Mouse (Mus musculus) heart, embryonic 11.5 days (tissue): ENCODE measurements around the gene Cyp4f40. TPM values are rescaled to one million over a fixed set of nuclear protein-coding genes. Genes with fewer than 3 reads are reported as not detected.
A peak's percentile ranks its signal among the peaks of the same experiment; 100 is the strongest.
"Not testable (repeated sequence)": the region's sequence is repeated elsewhere in the genome, so short reads cannot be mapped to it uniquely, and the experiment has no call there.

ENCODE experiments used
- ATAC-seq: fragments of 200-750 bp; cut with Nextera tagmentation; replicated peaks from 2 replicates; pipeline ENCODE4 v1.8.0; 2017; ENCODE audit warnings: moderate library complexity; ENCODE audit not compliant: insufficient number of reproducible peaks, low FRiP score, low TSS enrichment
- H3K27ac ChIP-seq: fragments of 300-500 bp; sonication (generic); 2 replicates; pipeline ENCODE4 v1.5.1; 2014; ENCODE audit warnings: mild to moderate bottlenecking, low read depth, low read length
- H3K27me3 ChIP-seq: fragments of 300-500 bp; sonication (generic); 2 replicates; pipeline ENCODE4 v1.6.1; 2014; ENCODE audit warnings: mild to moderate bottlenecking, low read length, mixed read lengths; ENCODE audit not compliant: control insufficient read depth, insufficient read depth
- H3K36me3 ChIP-seq: fragments of 300-500 bp; sonication (generic); 2 replicates; pipeline ENCODE4 v1.6.1; 2014; ENCODE audit warnings: mild to moderate bottlenecking, low read length, moderate library complexity, mixed read lengths; ENCODE audit not compliant: control insufficient read depth, insufficient read depth
- H3K4me1 ChIP-seq: fragments of 300-500 bp; sonication (generic); 2 replicates; pipeline ENCODE4 v1.6.1; 2014; ENCODE audit warnings: low read length; ENCODE audit not compliant: control insufficient read depth, insufficient read depth
- H3K4me2 ChIP-seq: fragments of 300-500 bp; sonication (generic); 2 replicates; pipeline ENCODE4 v1.6.1; 2014; ENCODE audit warnings: mild to moderate bottlenecking, moderate library complexity
- H3K4me3 ChIP-seq: fragments of 300-500 bp; sonication (generic); 2 replicates; pipeline ENCODE4 v1.5.1; 2014; ENCODE audit warnings: low read depth, low read length
- H3K9ac ChIP-seq: fragments of 300-500 bp; sonication (generic); 2 replicates; pipeline ENCODE4 v1.6.1; 2014; ENCODE audit warnings: mild to moderate bottlenecking, low read depth, low read length, moderate library complexity
- H3K9me3 ChIP-seq: fragments of 300-500 bp; sonication (generic); replicated peaks from 2 replicates; pipeline ENCODE4 v1.6.1; 2016; ENCODE audit warnings: low read length; ENCODE audit not compliant: control insufficient read depth
- WGBS: fragments of 180-500 bp; shearing (Covaris S2); extraction: QIAGEN DNeasy Blood & Tissue Kit; methylation state at CpG from one replicate; pipeline ENCODE4 v1.1.7; 2014; ENCODE audit not compliant: insufficient replicate concordance; 5-methylcytosine and 5-hydroxymethylcytosine counted together
- polyA plus RNA-seq: library from polyadenylated mRNA; unstranded; fragments of >200 nt; fragmentation: Nextera tagmentation; extraction: Ambion mirVana; gene quantifications from 2 replicates; pipeline ENCODE4 v1.2.1, GENCODE M21; 2014

Gene Cyp4f40
- polyA plus RNA-seq, 1 experiment from 2014 or later = not detected

DNA sequence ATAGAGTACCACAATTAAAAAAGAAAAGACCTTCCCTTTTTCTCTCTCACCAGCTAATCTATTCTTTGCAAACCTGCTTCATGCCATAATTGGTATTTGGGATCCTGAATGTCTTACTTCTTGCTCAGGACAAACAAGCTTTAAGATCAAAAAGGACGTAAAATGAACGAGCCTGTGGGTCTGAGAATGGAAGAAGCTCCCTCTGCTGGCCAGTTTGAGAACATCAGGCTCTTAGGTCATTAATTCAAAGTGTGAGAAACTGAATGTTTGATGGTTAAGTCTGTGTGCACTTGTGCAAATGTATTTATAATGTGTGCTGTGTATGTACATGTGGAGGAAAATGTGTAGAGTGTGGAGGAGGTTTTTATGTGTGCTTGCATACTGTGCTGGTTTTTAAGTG is 21.7 kb downstream of the Cyp4f40 start:
- Histone ChIP-seq H3K4me3 (no peak overlapping the region), H3K9me3 (no peaks in the 10 kb centered on the region), H3K36me3 (no peaks in the 10 kb centered on the region), H3K4me1 (0 out of 2 replicates have a peak, but pooled peaks cover 1% of the 10 kb centered on the region), H3K4me2 (no peak overlapping the region), H3K9ac (no peak overlapping the region), H3K27ac (no peak overlapping the region), H3K27me3 (no peaks in the 10 kb centered on the region)
- 38% methylated on average over 2 of the region's 2 CpGs for WGBS
- no peak for ATAC-seq

DNA sequence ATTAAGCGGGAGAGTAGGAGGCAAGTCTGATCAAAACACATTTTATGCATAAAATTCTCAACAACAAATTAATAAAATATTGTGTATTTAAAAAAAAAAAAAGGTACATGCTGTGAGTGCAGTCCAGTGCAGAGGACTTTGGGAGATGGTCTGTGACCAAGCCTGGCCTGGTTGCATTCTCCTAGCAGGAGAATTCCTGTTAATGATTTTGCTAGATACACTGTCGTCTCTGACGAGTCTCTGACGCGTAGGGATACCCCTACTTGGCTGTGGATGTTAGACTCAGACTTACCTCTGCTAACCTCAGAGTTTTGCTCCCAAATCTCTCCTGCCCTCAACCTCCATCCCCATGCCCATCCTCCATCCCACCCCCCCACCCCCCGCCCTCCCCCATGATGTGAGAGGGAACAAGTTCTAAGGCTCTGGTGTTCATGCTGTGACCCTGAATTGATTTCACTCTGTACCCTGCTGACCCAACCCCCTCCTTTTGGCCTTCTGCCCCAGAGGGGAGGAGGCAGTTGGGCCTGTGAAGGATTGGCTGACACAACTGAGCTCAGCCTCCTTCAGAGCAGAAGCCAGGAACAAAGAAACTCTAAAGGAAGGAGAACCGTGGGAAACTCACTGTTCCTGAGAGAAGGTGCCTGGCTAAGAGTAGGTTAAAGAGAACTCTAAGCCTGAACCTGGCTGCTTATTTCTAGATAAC is 26.5 kb downstream of the Cyp4f40 start, which contains the start of gene Cyp4f15:
TSS of gene Cyp4f15 (plus strand) at position 580 of the 703 bp plus-strand sequence.
- Histone ChIP-seq H3K36me3 (no peaks in the 10 kb centered on the region), H3K9ac (no peak within 1 kb of the TSS), H3K27me3 (no peaks in the 10 kb centered on the region), H3K4me1 (0 out of 2 replicates have a peak, but pooled peaks cover 3% of the 10 kb centered on the region), H3K4me3 (no peak within 1 kb of the TSS), H3K27ac (no peak within 1 kb of the TSS), H3K4me2 (no peak within 1 kb of the TSS), H3K9me3 (no peaks in the 10 kb centered on the region)
- 23% methylated on average over 7 of the region's 7 CpGs for WGBS
- ATAC-seq = no peak

DNA sequence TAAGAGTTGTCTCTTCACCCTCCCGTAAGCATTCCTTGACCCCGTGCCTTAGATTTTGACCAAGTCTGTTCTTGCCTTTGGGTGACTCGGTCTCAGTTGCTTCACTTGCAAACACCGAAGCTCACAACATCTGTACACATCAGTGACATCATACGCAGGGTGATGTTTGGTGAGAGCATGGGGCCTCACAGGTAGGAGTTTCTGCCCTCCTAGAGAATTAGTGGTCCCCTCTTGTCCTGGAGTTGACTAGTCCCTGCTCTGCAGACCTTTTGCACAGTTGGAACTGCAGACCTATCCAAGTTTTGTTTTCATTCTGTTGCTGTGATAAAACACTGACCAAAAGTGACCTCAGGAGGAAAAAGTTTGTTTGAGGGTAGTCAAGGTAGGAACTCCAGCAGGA is 28.0 kb downstream of the Cyp4f40 start:
- Histone ChIP-seq H3K27ac (no peak overlapping the region), H3K27me3 (no peaks in the 10 kb centered on the region), H3K4me3 (no peak overlapping the region), H3K36me3 (no peaks in the 10 kb centered on the region), H3K9me3 (no peaks in the 10 kb centered on the region), H3K9ac (no peak overlapping the region), H3K4me2 (no peak overlapping the region), H3K4me1 (0 out of 2 replicates have a peak, but pooled peaks cover 3% of the 10 kb centered on the region)
- ATAC-seq = no peak
- 88% methylated on average over 5 of the region's 5 CpGs for WGBS

DNA sequence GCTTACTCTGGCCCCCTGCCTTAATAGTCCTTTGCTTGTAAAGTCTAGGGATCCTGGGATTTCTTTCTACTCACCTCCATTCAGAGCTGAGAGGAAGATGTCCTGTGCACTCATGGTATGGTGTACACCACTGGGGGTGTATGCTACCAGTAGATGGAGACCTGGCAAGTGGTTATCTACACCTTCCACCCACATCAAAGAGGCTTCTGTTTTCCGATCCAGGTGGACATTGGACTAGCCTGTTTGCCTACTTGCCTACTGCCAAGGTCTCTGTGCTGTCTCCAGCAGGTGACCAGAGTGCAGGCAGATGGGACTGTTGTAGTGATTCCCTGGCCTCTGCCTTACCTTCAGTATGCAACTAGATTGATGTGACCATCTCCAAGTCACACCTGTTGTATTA is 32.3 kb downstream of the Cyp4f40 start:
- WGBS = 79% methylated on average over 1 of the region's 1 CpGs
- H3K27ac ChIP-seq = no peak overlapping the region
- H3K36me3 ChIP-seq = no peaks in the 10 kb centered on the region
- no peak for ATAC-seq
- H3K9me3 ChIP-seq = no peaks in the 10 kb centered on the region
- no peak overlapping the region for H3K9ac ChIP-seq
- H3K27me3 ChIP-seq = no peaks in the 10 kb centered on the region
- no peak overlapping the region for H3K4me2 ChIP-seq
- no peaks in the 10 kb centered on the region for H3K4me1 ChIP-seq
- no peak overlapping the region for H3K4me3 ChIP-seq

DNA sequence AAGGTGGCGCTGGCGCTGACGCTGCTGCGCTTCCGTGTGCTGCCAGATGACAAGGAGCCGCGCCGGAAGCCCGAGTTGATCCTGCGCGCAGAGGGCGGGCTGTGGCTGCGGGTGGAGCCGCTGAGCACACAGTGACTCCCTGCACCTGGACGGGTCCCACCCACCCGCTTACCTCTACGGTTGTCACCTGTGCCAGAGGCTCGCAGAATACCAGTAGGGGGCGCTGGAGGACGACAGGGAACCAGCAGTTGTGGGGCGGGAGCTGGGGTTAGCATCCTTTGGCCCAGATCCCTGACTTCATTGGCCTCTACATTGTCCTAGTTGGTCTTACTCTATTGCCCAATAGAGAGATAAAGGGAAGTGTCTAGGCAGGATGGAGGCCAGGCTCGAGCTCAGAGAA is 44.1 kb downstream of the Cyp4f40 start:
- H3K27ac ChIP-seq = no peak overlapping the region
- no peak overlapping the region for H3K9ac ChIP-seq
- no peak for ATAC-seq
- WGBS = 49% methylated on average over 22 of the region's 22 CpGs
- H3K4me2 ChIP-seq = peak overlapping the region; percentile 33; the same call in 1 of the 2 replicates
- no peaks in the 10 kb centered on the region for H3K27me3 ChIP-seq
- no peaks in the 10 kb centered on the region for H3K4me1 ChIP-seq
- H3K9me3 ChIP-seq = peaks cover 8% of the 10 kb centered on the region; the same call in 1 of the 2 replicates
- no peak overlapping the region for H3K4me3 ChIP-seq
- H3K36me3 ChIP-seq = no peaks in the 10 kb centered on the region

DNA sequence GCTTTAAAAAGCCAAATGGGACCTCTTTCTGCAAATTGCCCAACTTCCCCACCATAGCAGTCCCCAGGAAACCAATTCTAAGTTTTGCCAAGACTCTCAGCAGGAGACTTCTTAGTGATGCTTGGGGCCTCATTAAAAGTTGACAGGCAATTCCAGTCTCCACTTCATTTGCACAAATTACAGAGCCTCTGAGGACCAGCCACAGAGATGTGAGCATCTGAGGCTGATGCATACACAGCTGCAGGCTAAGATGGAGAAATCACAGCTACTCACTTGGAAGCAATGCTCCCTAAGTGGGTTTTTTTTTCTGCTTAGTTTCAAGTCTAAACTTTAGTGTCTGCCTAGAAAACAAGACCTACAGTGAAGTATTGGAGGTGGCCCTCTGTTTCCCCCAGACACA is 51.8 kb downstream of the Cyp4f40 start:
- H3K27me3 ChIP-seq, H3K4me2 ChIP-seq, H3K9me3 ChIP-seq, H3K9ac ChIP-seq, H3K27ac ChIP-seq, H3K4me3 ChIP-seq, H3K36me3 ChIP-seq, ATAC-seq, H3K4me1 ChIP-seq: not testable (repeated sequence)

DNA sequence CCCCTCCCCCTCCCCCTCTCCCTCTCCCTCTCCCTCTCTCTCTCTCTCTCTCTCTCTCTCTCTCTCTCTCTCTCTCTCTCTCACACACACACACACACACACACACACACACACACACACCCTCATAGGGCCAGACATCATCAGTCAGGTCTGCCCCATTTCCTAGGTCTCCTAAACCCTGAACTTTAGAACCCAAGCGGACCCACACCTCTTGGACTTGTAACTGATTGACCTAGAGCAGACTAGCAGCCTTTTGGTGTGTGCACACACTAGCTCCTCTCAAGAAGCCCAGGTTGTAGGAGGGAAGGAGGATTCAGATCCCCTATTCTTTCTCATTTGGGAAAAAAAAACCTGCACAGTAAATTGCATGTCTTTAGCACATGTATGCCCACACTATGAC is 63.5 kb downstream of the Cyp4f40 start:
- not testable (repeated sequence) for H3K27me3 ChIP-seq, ATAC-seq, H3K36me3 ChIP-seq

DNA sequence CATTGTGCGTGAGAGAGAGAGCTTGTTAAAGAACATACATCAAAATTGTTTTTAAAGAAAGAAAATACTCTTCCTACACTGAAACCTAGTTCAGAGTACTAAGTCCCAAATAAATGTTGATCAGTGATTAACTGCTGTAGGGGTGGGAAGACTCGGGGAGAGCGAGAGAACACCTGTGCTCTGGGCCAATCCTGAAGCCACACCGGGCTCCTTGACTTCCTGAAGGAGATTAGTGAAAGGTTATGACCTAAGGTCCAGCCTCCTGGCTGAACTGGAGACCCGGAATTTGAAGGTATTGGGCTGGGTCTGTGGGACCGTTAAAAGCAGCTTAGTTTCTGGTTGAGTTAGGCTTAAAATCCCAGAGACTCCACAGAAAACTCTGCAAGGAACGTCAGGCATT is 64.1 kb downstream of the Cyp4f40 start:
- Histone ChIP-seq H3K36me3 (no peaks in the 10 kb centered on the region), H3K27me3 (no peaks in the 10 kb centered on the region), H3K4me1 (no peaks in the 10 kb centered on the region), H3K27ac (no peak overlapping the region), H3K4me2 (no peak overlapping the region), H3K9me3 (no peaks in the 10 kb centered on the region), H3K4me3 (no peak overlapping the region), H3K9ac (no peak overlapping the region)
- 71% methylated on average over 7 of the region's 7 CpGs for WGBS
- ATAC-seq = no peak

More for the DNA sequence above, 63.5 kb downstream of the Cyp4f40 start:
- not testable (repeated sequence) for H3K4me2 ChIP-seq, H3K9me3 ChIP-seq, H3K27ac ChIP-seq, H3K4me1 ChIP-seq, H3K4me3 ChIP-seq, H3K9ac ChIP-seq
- WGBS = 77% methylated on average over 1 of the region's 1 CpGs

DNA sequence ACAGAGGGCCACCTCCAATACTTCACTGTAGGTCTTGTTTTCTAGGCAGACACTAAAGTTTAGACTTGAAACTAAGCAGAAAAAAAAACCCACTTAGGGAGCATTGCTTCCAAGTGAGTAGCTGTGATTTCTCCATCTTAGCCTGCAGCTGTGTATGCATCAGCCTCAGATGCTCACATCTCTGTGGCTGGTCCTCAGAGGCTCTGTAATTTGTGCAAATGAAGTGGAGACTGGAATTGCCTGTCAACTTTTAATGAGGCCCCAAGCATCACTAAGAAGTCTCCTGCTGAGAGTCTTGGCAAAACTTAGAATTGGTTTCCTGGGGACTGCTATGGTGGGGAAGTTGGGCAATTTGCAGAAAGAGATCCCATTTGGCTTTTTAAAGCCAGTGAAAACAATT is 67.7 kb downstream of the Cyp4f40 start:
- H3K4me2 ChIP-seq, ATAC-seq, H3K9ac ChIP-seq, H3K27ac ChIP-seq, H3K4me3 ChIP-seq, H3K9me3 ChIP-seq, H3K36me3 ChIP-seq, H3K4me1 ChIP-seq, H3K27me3 ChIP-seq: not testable (repeated sequence)
